Comparison of ENCODE assay signal across 8 mouse cellular contexts in genomic region chr2:30266392-30266941, GRCm38 (mm10). TPM values are rescaled to one million over a fixed set of nuclear protein-coding genes. Genes with fewer than 3 reads are reported as not detected.
DNase-seq lines count a peak whose midpoint lies in the region; ATAC-seq and TF ChIP-seq lines count a peak whose summit lies in the region.

No protein-coding gene starts in this region.

- no peak for ATAC-seq in hindbrain, postnatal 0 days
- ATAC-seq in liver, embryonic 13.5 days (ENCODE audit: low read depth), result peak; percentile 68
- no peak for ATAC-seq in neural tube, embryonic 15.5 days (ENCODE audit: low FRiP score)
- ATAC-seq in inflammation-experienced regulatory T-cells, adult 6 months, result no peak

- H3K27me3 ChIP-seq in hindbrain, postnatal 0 days (ENCODE audit: insufficient read depth, low read length), result no peaks in the 10 kb centered on the region
- no peaks in the 10 kb centered on the region for H3K27me3 ChIP-seq in liver, embryonic 13.5 days
- H3K27me3 ChIP-seq in neural tube, embryonic 15.5 days (replicated peaks), result no peaks in the 10 kb centered on the region

- 16% methylated on average over 4 of the region's 4 CpGs for WGBS in hindbrain, postnatal 0 days
- 42% methylated on average over 4 of the region's 4 CpGs for WGBS in liver, embryonic 13.5 days (ENCODE audit: insufficient replicate concordance)
- WGBS in neural tube, embryonic 15.5 days, result 34% methylated on average over 4 of the region's 4 CpGs

- H3K9me3 ChIP-seq in hindbrain, postnatal 0 days (ENCODE audit: low read length), result no peaks in the 10 kb centered on the region
- no peaks in the 10 kb centered on the region for H3K9me3 ChIP-seq in liver, embryonic 13.5 days (replicated peaks)
- no peaks in the 10 kb centered on the region for H3K9me3 ChIP-seq in neural tube, embryonic 15.5 days (replicated peaks)

- no peak for TF ChIP-seq CTCF in hindbrain, postnatal 0 days (IDR thresholded peaks at IDR 0.05; ENCODE audit: low read depth)

- peaks cover 26% of the 10 kb centered on the region for H3K4me1 ChIP-seq in hindbrain, postnatal 0 days (ENCODE audit: insufficient read depth, low read length)
- peaks cover 48% of the 10 kb centered on the region for H3K4me1 ChIP-seq in liver, embryonic 13.5 days (replicated peaks)
- H3K4me1 ChIP-seq in neural tube, embryonic 15.5 days, result peaks cover 56% of the 10 kb centered on the region

- H3K27ac ChIP-seq in hindbrain, postnatal 0 days, result peak overlapping the region; percentile 86
- peak overlapping the region; percentile 78 for H3K27ac ChIP-seq in liver, embryonic 13.5 days
- peak overlapping the region; percentile 71 for H3K27ac ChIP-seq in neural tube, embryonic 15.5 days (replicated peaks)

- H3K9ac ChIP-seq in hindbrain, postnatal 0 days (replicated peaks; ENCODE audit: low read length), result peak overlapping the region; percentile 37; the same call in 1 of the 2 replicates
- H3K9ac ChIP-seq in liver, embryonic 13.5 days, result peak overlapping the region; percentile 7; the same call in 1 of the 2 replicates
- no peak overlapping the region for H3K9ac ChIP-seq in neural tube, embryonic 15.5 days (replicated peaks)

- H3K4me2 ChIP-seq in hindbrain, postnatal 0 days (ENCODE audit: low read depth, low read length), result no peak overlapping the region
- H3K4me2 ChIP-seq in liver, embryonic 13.5 days, result peak overlapping the region; percentile 32
- H3K4me2 ChIP-seq in neural tube, embryonic 15.5 days, result no peak overlapping the region

- peaks cover 21% of the 10 kb centered on the region; the same call in 1 of the 2 replicates for H3K36me3 ChIP-seq in hindbrain, postnatal 0 days (ENCODE audit: insufficient read depth, low read length)
- H3K36me3 ChIP-seq in liver, embryonic 13.5 days, result peaks cover 32% of the 10 kb centered on the region
- H3K36me3 ChIP-seq in neural tube, embryonic 15.5 days, result peaks cover 40% of the 10 kb centered on the region

- DNase-seq in frontal cortex, postnatal 36 days (ENCODE audit: low spot score in 2 of 2), result peak; percentile 36 to 46
- DNase-seq in frontal cortex, postnatal 10 days (ENCODE audit: low spot score in 2 of 2), result no peak
- DNase-seq in brain, adult 2 months (ENCODE audit: low read depth, low spot score), result peak; percentile 72
- peak; percentile 55 to 62 for DNase-seq in gastrocnemius, adult 8-10 months (ENCODE audit: low spot score in 2 of 2)
- DNase-seq in hindbrain, postnatal 0 days (ENCODE audit: low spot score), result peak; percentile 49
- peak; percentile 13 for DNase-seq in liver, embryonic 13.5 days

- H3K4me3 ChIP-seq in hindbrain, postnatal 0 days (ENCODE audit: low read length), result no peak overlapping the region
- peak overlapping the region; percentile 23 for H3K4me3 ChIP-seq in liver, embryonic 13.5 days (replicated peaks)
- no peak overlapping the region for H3K4me3 ChIP-seq in neural tube, embryonic 15.5 days (replicated peaks)

RNA-seq across cellular contexts. Expression of gene Phyhd1, which starts 0.5 kb away (rescaled TPM):
- total RNA-seq in gastrocnemius, adult 8-10 months (2022), result 10 to 100 TPM in 2 of 4 experiments, 1 to 10 TPM in 2; 7.7 to 14.2 (median 11.0) TPM
- 5.6 and 8.9 TPM in 2 replicates for total RNA-seq in hindbrain, postnatal 0 days (2014; rRNA removed)
- 6.2 and 7.4 TPM in 2 replicates for polyA plus RNA-seq in hindbrain, postnatal 0 days (2015; fragmentation: Nextera tagmentation; extraction: Ambion mirVana)
- 8.1 and 8.9 TPM in 2 replicates for polyA plus RNA-seq in liver, embryonic 13.5 days (2015; fragmentation: Nextera tagmentation; extraction: Ambion mirVana)
- 4.8 and 5.2 TPM in 2 replicates for polyA plus RNA-seq in neural tube, embryonic 15.5 days (2015; fragmentation: Nextera tagmentation; extraction: Ambion mirVana)
- polyA plus RNA-seq in inflammation-experienced regulatory T-cells, adult 6 months (2017; shearing (Covaris generic)), result 1 to 10 TPM; 2.5 to 4.8 (median 4.3) TPM

RNA-seq across cellular contexts. Expression of gene Gm28038, which starts 14.4 kb away (rescaled TPM):
- total RNA-seq in gastrocnemius, adult 8-10 months (2022), result not detected
- not detected in 2 replicates for total RNA-seq in hindbrain, postnatal 0 days (2014; rRNA removed)
- not detected in 2 replicates for polyA plus RNA-seq in hindbrain, postnatal 0 days (2015; fragmentation: Nextera tagmentation; extraction: Ambion mirVana)
- polyA plus RNA-seq in liver, embryonic 13.5 days (2015; fragmentation: Nextera tagmentation; extraction: Ambion mirVana), result 0.82 TPM in 1 of 2 replicates, not detected in the other
- not detected in 2 replicates for polyA plus RNA-seq in neural tube, embryonic 15.5 days (2015; fragmentation: Nextera tagmentation; extraction: Ambion mirVana)
- polyA plus RNA-seq in inflammation-experienced regulatory T-cells, adult 6 months (2017; shearing (Covaris generic)), result 1 to 10 TPM in 1 of 3 experiments, not detected in 2; 7.1 TPM

RNA-seq across cellular contexts. Expression of gene Dolk, which starts 19.7 kb away (rescaled TPM):
- total RNA-seq in gastrocnemius, adult 8-10 months (2022), result 10 to 100 TPM; 20.5 to 26.2 (median 24.6) TPM
- 43.7 and 50.4 TPM in 2 replicates for total RNA-seq in hindbrain, postnatal 0 days (2014; rRNA removed)
- polyA plus RNA-seq in hindbrain, postnatal 0 days (2015; fragmentation: Nextera tagmentation; extraction: Ambion mirVana), result 42.1 and 43.5 TPM in 2 replicates
- 14.0 and 14.4 TPM in 2 replicates for polyA plus RNA-seq in liver, embryonic 13.5 days (2015; fragmentation: Nextera tagmentation; extraction: Ambion mirVana)
- 37.4 and 38.5 TPM in 2 replicates for polyA plus RNA-seq in neural tube, embryonic 15.5 days (2015; fragmentation: Nextera tagmentation; extraction: Ambion mirVana)
- 10 to 100 TPM; 10.8 to 14.6 (median 10.9) TPM for polyA plus RNA-seq in inflammation-experienced regulatory T-cells, adult 6 months (2017; shearing (Covaris generic))

RNA-seq across cellular contexts. Expression of gene Nup188, which starts 19.7 kb away (rescaled TPM):
- 1 to 10 TPM; 6.0 to 8.8 (median 7.2) TPM for total RNA-seq in gastrocnemius, adult 8-10 months (2022)
- total RNA-seq in hindbrain, postnatal 0 days (2014; rRNA removed), result 32.6 and 51.0 TPM in 2 replicates
- 11.9 and 12.6 TPM in 2 replicates for polyA plus RNA-seq in hindbrain, postnatal 0 days (2015; fragmentation: Nextera tagmentation; extraction: Ambion mirVana)
- 15.5 and 20.0 TPM in 2 replicates for polyA plus RNA-seq in liver, embryonic 13.5 days (2015; fragmentation: Nextera tagmentation; extraction: Ambion mirVana)
- 15.4 and 22.2 TPM in 2 replicates for polyA plus RNA-seq in neural tube, embryonic 15.5 days (2015; fragmentation: Nextera tagmentation; extraction: Ambion mirVana)
- polyA plus RNA-seq in inflammation-experienced regulatory T-cells, adult 6 months (2017; shearing (Covaris generic)), result 10 to 100 TPM; 26.4 to 30.2 (median 26.9) TPM

RNA-seq across cellular contexts. Expression of gene Gm28035, which starts 26.1 kb away (rescaled TPM):
- total RNA-seq in gastrocnemius, adult 8-10 months (2022), result under 1 TPM in 3 of 4 experiments, not detected in 1; 0.22 to 0.78 (median 0.40) TPM
- 6.8 and 15.1 TPM in 2 replicates for total RNA-seq in hindbrain, postnatal 0 days (2014; rRNA removed)
- 0.25 and 0.31 TPM in 2 replicates for polyA plus RNA-seq in hindbrain, postnatal 0 days (2015; fragmentation: Nextera tagmentation; extraction: Ambion mirVana)
- 0.05 and 0.07 TPM in 2 replicates for polyA plus RNA-seq in liver, embryonic 13.5 days (2015; fragmentation: Nextera tagmentation; extraction: Ambion mirVana)
- polyA plus RNA-seq in neural tube, embryonic 15.5 days (2015; fragmentation: Nextera tagmentation; extraction: Ambion mirVana), result 0.12 and 0.32 TPM in 2 replicates
- under 1 TPM in 2 of 3 experiments, not detected in 1; 0.16 to 0.17 TPM for polyA plus RNA-seq in inflammation-experienced regulatory T-cells, adult 6 months (2017; shearing (Covaris generic))

Comparison
In these comparisons a context has a peak if more than half of its experiments do, and no peak if none do; other contexts are left out.
1. DNase-seq: peak in frontal cortex, postnatal 36 days (2 of 2), brain, adult 2 months (single experiment), gastrocnemius, adult 8-10 months (2 of 2), hindbrain, postnatal 0 days (single experiment) and liver, embryonic 13.5 days (single experiment); none in frontal cortex, postnatal 10 days (0 of 2).
2. Peak in every context shown above with its lines, with median percentiles within 50 percentile points of each other: H3K27ac ChIP-seq.